Mouse (Mus musculus) subcutaneous adipose tissue, adult 2 months (tissue): ENCODE results near the gene Vwa8. TPM values are rescaled to one million over a fixed set of nuclear protein-coding genes. Genes with fewer than 3 reads are reported as not detected.

Source experiments
- polyA plus RNA-seq: library from polyadenylated mRNA; depleted of rRNA; stranded (reverse); fragments of >200 nt; gene quantifications from 2 replicates; pipeline ENCODE4 v1.2.3, GENCODE M21; 2012; ENCODE audit warnings: low replicate concordance; rRNA removed

The Vwa8 gene
- 33.2 and 46.4 TPM in 2 replicates for polyA plus RNA-seq

DNA sequence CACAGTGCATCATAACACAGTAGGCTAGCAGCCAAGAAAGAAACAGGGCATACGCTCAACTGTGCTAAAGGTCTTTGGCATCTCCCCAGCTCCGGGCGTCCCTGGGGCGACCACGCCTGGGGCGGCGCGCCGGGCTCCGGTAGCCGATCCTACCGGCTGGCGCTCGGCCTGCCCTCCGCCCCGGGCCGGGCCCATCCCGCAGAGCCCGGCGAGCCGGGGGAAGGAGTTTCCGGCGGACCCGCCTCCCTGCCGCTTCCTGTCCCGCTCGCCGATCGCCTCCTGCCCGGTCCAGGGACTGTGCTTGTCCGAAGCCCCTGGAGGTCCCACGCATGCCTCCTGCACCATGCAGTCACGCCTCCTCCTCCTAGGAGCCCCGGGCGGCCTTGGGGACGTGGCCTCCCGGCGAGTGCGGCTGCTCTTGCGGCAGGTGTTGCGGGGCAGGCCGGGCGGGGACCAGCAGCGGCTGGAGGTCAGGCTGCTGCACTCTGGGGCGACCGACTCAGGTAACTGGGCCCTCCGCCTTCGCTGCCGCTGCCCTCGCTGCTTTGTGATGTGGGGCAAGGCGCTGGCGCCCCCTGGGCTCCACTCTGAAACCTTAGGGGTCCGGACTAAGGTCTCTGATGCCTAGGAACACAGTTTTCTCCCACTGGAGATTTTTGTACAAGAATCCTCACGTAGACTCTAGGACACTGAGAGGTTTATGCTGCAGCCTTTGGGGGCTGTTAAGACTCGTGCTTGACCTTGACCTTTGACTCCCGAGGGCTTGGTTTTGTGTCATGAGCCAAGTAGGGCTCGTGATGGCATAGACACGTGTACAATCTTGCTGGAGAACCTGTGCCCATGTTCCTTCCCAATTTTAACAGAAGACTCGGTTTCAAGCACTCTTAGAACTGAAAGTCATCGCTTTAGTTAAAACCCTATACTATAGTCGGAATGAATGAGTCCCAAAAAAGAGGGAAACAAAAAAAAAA, at the start of gene Vwa8:
Gene Vwa8, plus strand, starts transcription at position 112 of the 971 bp plus-strand sequence.

Other genes with a start within 250 kb of the Vwa8 start
- 2.6 and 3.9 TPM in 2 replicates for gene Dgkh, start 116.3 kb upstream of the Vwa8 start, polyA plus RNA-seq